Mouse (Mus musculus) megakaryocyte, embryonic 14.5 days (primary cell): ENCODE data around the gene Uaca.

ENCODE experiments used
- FLI1 ChIP-seq: IDR thresholded peaks from 2 replicates; pipeline ENCODE4 v1.6.1; 2012; ENCODE audit warnings: low read length, inconsistent platforms, mixed read lengths
- GATA1 ChIP-seq: IDR thresholded peaks from 3 replicates; pipeline ENCODE4 v1.6.1; 2012; ENCODE audit warnings: mixed read lengths, low read length, inconsistent platforms, borderline replicate concordance

- TF ChIP-seq GATA1 (no peak), FLI1 (no peak)
These were observed 59.9 kb downstream of the Uaca start for GRCm38 (mm10) chr9:60854196-60854595.
